Mouse (Mus musculus) CH12F3 (cell line): ENCODE data around the gene Mttp.

Experiments
- in situ Hi-C: fragments of 300-500 bp; cut with MboI; formaldehyde crosslinking; loops from 2 replicates; pipeline ENCODE4 v1.14.3; 2020; ENCODE audit warnings: low sequenced_read_pairs

Mttp gene

GRCm38 (mm10) chr3:138060429-138060828 is 84.3 kb downstream of the Mttp start:
- in situ Hi-C loops, result no loop called here

- in situ Hi-C loops, result no loop called here
These were observed 86.5 kb downstream of the Mttp start for GRCm38 (mm10) chr3:138058226-138058625.

- in situ Hi-C loops, result no loop called here
These were observed 87.8 kb downstream of the Mttp start for GRCm38 (mm10) chr3:138056976-138057375.

- in situ Hi-C loops, result no loop called here
These were observed 90.8 kb downstream of the Mttp start for GRCm38 (mm10) chr3:138053969-138054368.

- in situ Hi-C loops, result no loop called here
These were observed 93.3 kb downstream of the Mttp start for GRCm38 (mm10) chr3:138051431-138051830.

GRCm38 (mm10) chr3:138050772-138051171 is 94.0 kb downstream of the Mttp start:
- in situ Hi-C loops, result no loop called here

- in situ Hi-C loops, result no loop called here
These were observed 95.2 kb downstream of the Mttp start for GRCm38 (mm10) chr3:138049555-138049954.

- in situ Hi-C loops, result no loop called here
These were observed 101.5 kb downstream of the Mttp start for GRCm38 (mm10) chr3:138043316-138043715.

- in situ Hi-C loops, result no loop called here
These were observed 103.0 kb downstream of the Mttp start for GRCm38 (mm10) chr3:138041591-138042301.

- in situ Hi-C loops, result no loop called here
These were observed 103.8 kb downstream of the Mttp start for GRCm38 (mm10) chr3:138040938-138041337.
